Mouse (Mus musculus) heart, embryonic 13.5 days (tissue): Measurements from ENCODE around the gene Agbl2. TPM values are rescaled to one million over a fixed set of nuclear protein-coding genes. Genes with fewer than 3 reads are reported as not detected.

Experiments used
- ATAC-seq: fragments of 200-750 bp; cut with Nextera tagmentation; 2 replicates; pipeline ENCODE4 v1.8.0; 2017; ENCODE audit warnings: moderate TSS enrichment; ENCODE audit not compliant: insufficient number of reproducible peaks, low FRiP score, low TSS enrichment; ENCODE audit errors: extremely low read depth
- H3K27ac ChIP-seq: fragments of 300-500 bp; sonication (generic); replicated peaks from 2 replicates; pipeline ENCODE4 v1.5.1; 2015; ENCODE audit warnings: moderate library complexity, mild to moderate bottlenecking, inconsistent platforms
- H3K27me3 ChIP-seq: fragments of 300-500 bp; sonication (generic); replicated peaks from 2 replicates; pipeline ENCODE4 v1.6.1; 2015; ENCODE audit warnings: mild to moderate bottlenecking, inconsistent platforms
- H3K36me3 ChIP-seq: fragments of 300-500 bp; sonication (generic); 2 replicates; pipeline ENCODE4 v1.6.1; 2015; ENCODE audit warnings: mild to moderate bottlenecking, inconsistent platforms
- H3K4me1 ChIP-seq: fragments of 300-500 bp; sonication (generic); 2 replicates; pipeline ENCODE4 v1.6.1; 2015; ENCODE audit warnings: inconsistent platforms
- H3K4me2 ChIP-seq: fragments of 300-500 bp; sonication (generic); 2 replicates; pipeline ENCODE4 v1.6.1; 2015; ENCODE audit warnings: inconsistent platforms, mild to moderate bottlenecking, moderate library complexity
- H3K4me3 ChIP-seq: fragments of 300-500 bp; sonication (generic); 2 replicates; pipeline ENCODE4 v1.5.1; 2015; ENCODE audit warnings: moderate library complexity, mild to moderate bottlenecking, inconsistent platforms
- H3K9ac ChIP-seq: fragments of 300-500 bp; sonication (generic); 2 replicates; pipeline ENCODE4 v1.6.1; 2015; ENCODE audit warnings: inconsistent platforms, mild to moderate bottlenecking, moderate library complexity
- H3K9me3 ChIP-seq: fragments of 300-500 bp; sonication (generic); 2 replicates; pipeline ENCODE4 v1.6.1; 2016; ENCODE audit warnings: inconsistent platforms
- WGBS: fragments of 180-500 bp; shearing (Covaris S2); methylation state at CpG from one replicate; pipeline ENCODE4 v1.1.7; 2015; ENCODE audit warnings: mixed read lengths; 5-methylcytosine and 5-hydroxymethylcytosine counted together
- polyA plus RNA-seq: library from polyadenylated mRNA; unstranded; fragments of >200 nt; fragmentation: Nextera tagmentation; extraction: Ambion mirVana; gene quantifications from 2 replicates; pipeline ENCODE4 v1.2.1, GENCODE M21; 2015

Gene Agbl2
- polyA plus RNA-seq, result 1.2 and 1.5 TPM in 2 replicates

GRCm38 (mm10) chr2:90782458-90782857 lies at the start of gene Agbl2:
TSS of gene Agbl2 (plus strand) at chr2:90782727.
- Histone ChIP-seq H3K4me1 (peaks cover 19% of the 10 kb centered on the region), H3K27ac (0 out of 2 replicates have a peak within 1 kb of the TSS, but pooled peaks have one; percentile 17), H3K36me3 (peaks cover 39% of the 10 kb centered on the region), H3K9me3 (no peaks in the 10 kb centered on the region), H3K4me3 (peak within 1 kb of the TSS; percentile 65), H3K4me2 (peak within 1 kb of the TSS; percentile 97), H3K9ac (peak within 1 kb of the TSS; percentile 82), H3K27me3 (peaks cover 12% of the 10 kb centered on the region; the same call in 1 of the 2 replicates)
- ATAC-seq, result no peak
- 3% methylated on average over 11 of the region's 11 CpGs for WGBS

- no peak for ATAC-seq
- Histone ChIP-seq H3K27me3 (no peaks in the 10 kb centered on the region), H3K4me3 (no peak overlapping the region), H3K4me1 (no peaks in the 10 kb centered on the region), H3K9ac (no peak overlapping the region), H3K9me3 (no peaks in the 10 kb centered on the region), H3K27ac (no peak overlapping the region), H3K4me2 (no peak overlapping the region), H3K36me3 (peaks cover 76% of the 10 kb centered on the region)
- 90% methylated on average over 11 of the region's 11 CpGs for WGBS
Observed at GRCm38 (mm10) chr2:90735326-90735725, 47.2 kb upstream of the Agbl2 start.

DNA sequence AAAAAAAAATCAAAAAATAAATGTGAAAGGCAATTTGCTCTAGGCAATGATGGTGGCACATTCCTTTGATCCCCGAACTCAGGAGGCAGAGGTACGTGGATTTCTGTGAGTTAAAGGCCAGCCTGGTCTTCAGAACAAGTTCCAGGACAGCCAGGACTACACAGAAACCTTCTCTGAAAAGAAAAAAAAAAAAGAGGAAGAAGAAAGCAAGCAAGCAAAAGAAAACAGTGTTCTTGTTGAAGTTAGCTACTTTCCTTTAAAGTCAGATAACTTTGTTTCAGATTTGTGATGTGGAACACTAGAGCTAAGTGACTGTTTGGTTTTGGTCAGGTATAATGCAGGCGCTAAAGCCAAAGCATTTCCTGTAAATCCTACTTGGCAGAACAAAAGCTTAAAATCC lies 43.7 kb upstream of the Agbl2 start:
- Histone ChIP-seq H3K4me3 (no peak overlapping the region), H3K4me2 (no peak overlapping the region), H3K27ac (no peak overlapping the region), H3K27me3 (no peaks in the 10 kb centered on the region), H3K4me1 (no peaks in the 10 kb centered on the region), H3K9me3 (no peaks in the 10 kb centered on the region), H3K36me3 (peaks cover 42% of the 10 kb centered on the region), H3K9ac (no peak overlapping the region)
- 86% methylated on average over 3 of the region's 3 CpGs for WGBS
- ATAC-seq, result no peak

DNA sequence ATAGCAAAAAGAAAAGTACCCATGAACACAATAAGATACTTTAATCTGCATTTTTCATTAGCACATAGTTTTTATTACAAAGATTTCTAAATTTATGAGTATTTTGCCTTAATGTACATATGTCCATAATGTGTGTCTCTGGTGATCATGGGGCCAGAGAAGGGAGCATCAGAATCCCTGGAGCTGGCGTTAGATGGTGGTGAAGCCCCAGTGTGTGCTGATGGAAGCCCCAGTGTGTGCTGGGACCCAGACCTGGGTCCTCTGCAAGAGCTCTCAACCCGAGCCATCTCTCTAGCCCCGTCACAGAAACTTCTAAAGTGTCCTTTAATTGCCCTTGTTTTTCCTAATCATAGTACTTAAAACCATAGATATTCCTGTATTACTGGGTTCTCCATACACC lies 43.2 kb upstream of the Agbl2 start:
- no peak overlapping the region for H3K4me2 ChIP-seq
- no peak overlapping the region for H3K9ac ChIP-seq
- peaks cover 36% of the 10 kb centered on the region for H3K36me3 ChIP-seq
- no peaks in the 10 kb centered on the region for H3K9me3 ChIP-seq
- no peaks in the 10 kb centered on the region for H3K4me1 ChIP-seq
- H3K27ac ChIP-seq, result no peak overlapping the region
- ATAC-seq, result no peak
- H3K4me3 ChIP-seq, result no peak overlapping the region
- no peaks in the 10 kb centered on the region for H3K27me3 ChIP-seq
- 85% methylated on average over 3 of the region's 3 CpGs for WGBS

DNA sequence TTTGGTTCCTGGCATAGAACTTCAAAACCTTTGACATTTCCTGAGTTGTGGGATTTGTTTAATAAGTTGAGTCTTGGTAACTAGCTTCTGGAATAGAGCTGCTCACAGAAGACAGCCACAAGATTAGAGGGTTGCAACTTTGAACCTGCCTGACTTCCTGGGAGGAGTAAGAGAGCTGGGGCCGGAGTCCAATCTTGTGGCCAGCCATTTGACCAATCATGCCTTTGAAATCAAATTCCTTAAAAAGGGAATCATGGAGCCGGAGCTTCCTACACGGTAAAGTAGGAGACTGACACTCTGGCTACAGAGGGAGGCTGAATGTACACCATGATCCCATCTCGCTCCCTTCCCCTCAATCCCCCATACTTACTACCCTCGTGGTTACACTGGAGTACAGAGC lies 42.6 kb upstream of the Agbl2 start:
- Histone ChIP-seq H3K27me3 (no peaks in the 10 kb centered on the region), H3K9ac (no peak overlapping the region), H3K4me2 (no peak overlapping the region), H3K4me1 (no peaks in the 10 kb centered on the region), H3K9me3 (no peaks in the 10 kb centered on the region), H3K36me3 (peaks cover 30% of the 10 kb centered on the region), H3K27ac (no peak overlapping the region), H3K4me3 (no peak overlapping the region)
- ATAC-seq, result no peak
- WGBS, result 82% methylated on average over 5 of the region's 5 CpGs

GRCm38 (mm10) chr2:90744285-90745052 lies 38.1 kb upstream of the Agbl2 start:
- peaks cover 22% of the 10 kb centered on the region for H3K4me1 ChIP-seq
- H3K4me2 ChIP-seq, result peak overlapping the region; percentile 66
- peaks cover 19% of the 10 kb centered on the region for H3K36me3 ChIP-seq
- ATAC-seq, result no peak
- peak overlapping the region; percentile 21; the same call in 1 of the 2 replicates for H3K9ac ChIP-seq
- 55% methylated on average over 12 of the region's 12 CpGs for WGBS
- peak overlapping the region; percentile 89 for H3K27ac ChIP-seq
- no peaks in the 10 kb centered on the region for H3K9me3 ChIP-seq
- no peaks in the 10 kb centered on the region for H3K27me3 ChIP-seq
- H3K4me3 ChIP-seq, result peak overlapping the region; percentile 90

DNA sequence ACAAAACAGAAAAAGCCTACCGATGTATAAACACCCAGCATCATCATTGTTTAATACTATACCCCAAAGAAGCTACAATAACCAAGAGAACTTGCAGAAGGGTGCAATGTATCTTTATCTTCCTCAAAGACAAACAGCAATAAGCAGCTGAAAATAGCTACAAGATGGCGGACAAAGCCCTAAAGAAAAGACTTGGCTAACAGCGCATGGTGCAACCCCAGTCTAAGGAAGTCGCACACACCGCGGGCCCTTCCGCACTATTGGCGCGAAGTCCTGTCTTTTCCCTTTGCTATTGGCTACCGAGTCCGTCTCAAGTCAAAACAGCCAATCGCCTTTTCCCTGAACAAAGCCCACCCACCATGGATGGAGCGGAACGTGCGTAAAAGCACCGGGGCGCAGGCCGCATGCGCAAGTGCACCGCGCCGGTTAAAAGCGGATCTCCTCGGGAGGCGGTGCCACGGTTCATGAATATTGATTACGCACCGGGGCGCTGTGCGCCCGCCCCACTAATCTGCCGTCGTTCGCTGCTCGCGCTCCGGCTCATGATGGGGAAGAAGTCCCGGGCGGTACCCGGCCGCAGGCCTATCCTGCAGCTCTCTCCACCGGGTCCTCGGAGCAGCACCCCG lies 37.4 kb upstream of the Agbl2 start, which contains the start of gene Fnbp4:
Gene Fnbp4, plus strand, starts transcription at position 318 of the 626 bp plus-strand sequence.
- peaks cover 22% of the 10 kb centered on the region for H3K36me3 ChIP-seq
- peaks cover 29% of the 10 kb centered on the region for H3K4me1 ChIP-seq
- ATAC-seq, result peak; percentile 97
- H3K9me3 ChIP-seq, result no peaks in the 10 kb centered on the region
- H3K4me2 ChIP-seq, result peak within 1 kb of the TSS; percentile 89
- H3K27ac ChIP-seq, result peak within 1 kb of the TSS; percentile 99
- 0% methylated on average over 44 of the region's 44 CpGs for WGBS
- no peaks in the 10 kb centered on the region for H3K27me3 ChIP-seq
- peak within 1 kb of the TSS; percentile 90 for H3K4me3 ChIP-seq
- peak within 1 kb of the TSS; percentile 93 for H3K9ac ChIP-seq

- Histone ChIP-seq H3K4me1 (peaks cover 29% of the 10 kb centered on the region), H3K4me3 (peak overlapping the region; percentile 90), H3K27ac (peak overlapping the region; percentile 99), H3K36me3 (peaks cover 29% of the 10 kb centered on the region), H3K9ac (peak overlapping the region; percentile 93), H3K9me3 (no peaks in the 10 kb centered on the region), H3K4me2 (peak overlapping the region; percentile 89), H3K27me3 (no peaks in the 10 kb centered on the region)
- WGBS, result under 1% methylated on average over 54 of the region's 54 CpGs
- ATAC-seq, result peak; percentile 20
Observed at GRCm38 (mm10) chr2:90745740-90746537, 36.6 kb upstream of the Agbl2 start.

GRCm38 (mm10) chr2:90746538-90746865 lies 36.0 kb upstream of the Agbl2 start:
- peak overlapping the region; percentile 99 for H3K27ac ChIP-seq
- peak overlapping the region; percentile 93 for H3K9ac ChIP-seq
- peak overlapping the region; percentile 89 for H3K4me2 ChIP-seq
- H3K36me3 ChIP-seq, result peaks cover 34% of the 10 kb centered on the region
- H3K4me3 ChIP-seq, result peak overlapping the region; percentile 90
- H3K27me3 ChIP-seq, result no peaks in the 10 kb centered on the region
- WGBS, result 15% methylated on average over 4 of the region's 4 CpGs
- H3K9me3 ChIP-seq, result no peaks in the 10 kb centered on the region
- peaks cover 29% of the 10 kb centered on the region for H3K4me1 ChIP-seq
- ATAC-seq, result no peak

GRCm38 (mm10) chr2:90747131-90747530 lies 35.4 kb upstream of the Agbl2 start:
- Histone ChIP-seq H3K9ac (peak overlapping the region; percentile 93), H3K36me3 (peaks cover 41% of the 10 kb centered on the region), H3K4me1 (peaks cover 29% of the 10 kb centered on the region), H3K27ac (no peak overlapping the region), H3K4me3 (peak overlapping the region; percentile 90), H3K4me2 (peak overlapping the region; percentile 89), H3K27me3 (no peaks in the 10 kb centered on the region), H3K9me3 (no peaks in the 10 kb centered on the region)
- ATAC-seq, result no peak
- WGBS, result 85% methylated on average over 10 of the region's 10 CpGs
